In genomic region chr6:85883246-85883645, GRCm38 (mm10) we compare ENCODE assay signal across 5 mouse cellular contexts.
DNase-seq lines count a peak whose midpoint lies in the region.

No protein-coding gene starts in this region.

- peak; percentile 48 for DNase-seq in ES-CJ7 (ENCODE audit: low read depth, low spot score)
- peak; percentile 55 for DNase-seq in R1 (ENCODE audit: low read depth, low spot score)
- DNase-seq in ZHBTc4 (ENCODE audit: low read depth, low spot score), result peak; percentile 57
- peak; percentile 74 for DNase-seq in heart, adult 11 months
- peak; percentile 43 for DNase-seq in testis, postnatal 10 days (ENCODE audit: low spot score)

Comparison
In these comparisons a context has a peak if more than half of its experiments do, and no peak if none do; other contexts are left out.
1. Peak in every context shown above with its lines: DNase-seq.